Mouse (Mus musculus) olfactory bulb, adult 2 months (tissue): ENCODE measurements at regions not wholly inside any gene's neighbourhood (a gene's known extent, or its start where the extent isn't known, plus 50 kb on each side); places are given as distances from the start of the nearest gene placed in this dataset.

ENCODE experiments used
- CTCF ChIP-seq: fragments of 200-500 bp; IDR thresholded peaks from 2 replicates; pipeline ENCODE4 v1.5.1; 2012; ENCODE audit warnings: low read depth, mild to moderate bottlenecking, low read length, moderate library complexity; ENCODE audit not compliant: insufficient read depth
- POLR2A ChIP-seq: fragments of 200-500 bp; IDR thresholded peaks from 2 replicates; pipeline ENCODE4 v1.6.1; 2012; ENCODE audit warnings: mild to moderate bottlenecking, low read depth, low read length, moderate library complexity; ENCODE audit not compliant: insufficient read depth

- TF ChIP-seq CTCF, result no peak
- TF ChIP-seq POLR2A, result no peak
Measured at GRCm38 (mm10) chr11:6773951-6774350, 63.5 kb downstream of the Gm11983 start.
